Mouse (Mus musculus): Measurements from ENCODE around the gene Sema6d.

The Sema6d gene

DNA sequence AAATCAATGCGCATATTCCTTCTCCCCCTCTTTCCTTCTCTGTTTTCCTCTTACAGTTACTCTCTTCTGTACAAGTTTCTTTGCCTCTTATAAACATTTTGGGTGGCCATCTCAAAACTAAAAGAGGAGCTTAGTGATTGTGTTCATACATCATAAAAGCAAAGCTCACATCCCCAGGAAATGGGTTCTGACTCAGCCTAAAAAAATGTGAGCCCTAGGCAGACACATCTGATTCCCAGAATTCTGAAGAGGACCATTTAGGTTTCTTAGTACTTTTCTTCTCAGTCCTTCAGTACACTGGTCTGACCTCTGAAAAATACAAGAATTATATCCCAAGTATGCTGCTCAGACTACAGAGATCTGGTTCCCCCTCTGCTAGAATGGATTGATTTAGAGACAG, 78.6 kb downstream of the Sema6d start:
- DNase-seq (ENCODE audit: low read depth in 1 of 2, low spot score in 2 of 2) = no peak

DNA sequence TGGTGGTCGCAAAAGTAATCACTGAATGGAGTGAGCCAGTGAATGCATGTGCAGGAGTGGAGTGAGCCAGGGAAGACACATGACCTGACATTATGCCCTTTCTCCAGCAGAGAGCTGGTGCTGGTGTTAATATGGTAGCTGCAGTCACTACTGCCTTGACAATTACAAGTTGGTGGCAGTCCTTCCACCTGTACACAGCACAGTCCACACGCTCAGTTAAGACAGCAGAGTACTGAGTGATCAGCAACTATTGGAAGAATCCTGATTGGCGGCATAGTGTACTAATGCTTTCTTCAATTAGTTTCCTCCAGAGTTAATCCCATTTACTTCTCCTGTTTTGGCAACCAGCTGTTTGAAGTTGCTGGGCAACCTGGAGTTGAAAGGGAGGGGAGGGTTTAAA, 81.9 kb downstream of the Sema6d start:
- DNase-seq (ENCODE audit: low read depth in 1 of 2, low spot score in 2 of 2) = no peak

DNA sequence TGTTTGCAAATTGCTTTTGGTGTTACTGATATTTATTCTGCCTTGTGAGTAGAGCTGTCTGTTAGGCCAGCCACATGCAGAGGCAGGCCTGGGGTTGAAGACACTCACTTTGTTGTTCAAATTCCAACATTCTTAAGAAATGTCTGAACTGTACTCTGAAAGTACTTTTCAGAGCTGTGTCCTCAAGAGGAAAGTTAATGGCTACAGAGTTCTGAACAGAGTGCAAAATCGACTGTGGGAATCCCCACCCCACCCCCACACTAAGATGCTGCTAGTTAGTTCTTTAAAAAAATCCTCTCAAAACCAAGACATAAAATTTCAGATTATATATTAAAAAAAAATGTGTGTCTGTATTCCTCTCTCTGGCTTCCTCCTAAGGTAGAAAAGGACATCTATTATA, 86.5 kb downstream of the Sema6d start:
- DNase-seq (ENCODE audit: low read depth in 1 of 2, low spot score in 2 of 2) = no peak

DNA sequence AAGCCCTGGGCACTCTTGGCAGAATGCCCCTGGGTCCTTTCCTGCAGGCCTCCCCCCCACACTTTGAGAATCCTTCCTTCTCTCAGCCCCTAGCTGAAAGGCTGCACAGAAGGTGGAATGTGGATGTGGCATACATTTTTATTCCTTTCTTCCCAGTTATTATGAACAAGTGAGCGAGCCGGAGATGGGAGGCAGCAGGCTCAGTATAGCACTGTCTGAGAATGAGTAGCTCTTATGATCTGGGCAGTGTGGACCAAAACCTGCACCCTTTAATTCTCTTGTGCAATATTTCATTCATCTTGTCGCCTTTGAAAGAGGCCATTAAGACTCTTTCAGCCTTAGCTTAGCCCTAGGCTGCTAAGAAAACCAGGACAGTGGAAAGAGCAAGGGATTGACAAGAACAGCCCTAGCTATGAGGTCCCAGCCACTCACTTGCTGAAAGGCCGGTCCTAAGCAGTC, 87.0 kb downstream of the Sema6d start:
- no peak for DNase-seq (ENCODE audit: low read depth in 1 of 2, low spot score in 2 of 2)

DNA sequence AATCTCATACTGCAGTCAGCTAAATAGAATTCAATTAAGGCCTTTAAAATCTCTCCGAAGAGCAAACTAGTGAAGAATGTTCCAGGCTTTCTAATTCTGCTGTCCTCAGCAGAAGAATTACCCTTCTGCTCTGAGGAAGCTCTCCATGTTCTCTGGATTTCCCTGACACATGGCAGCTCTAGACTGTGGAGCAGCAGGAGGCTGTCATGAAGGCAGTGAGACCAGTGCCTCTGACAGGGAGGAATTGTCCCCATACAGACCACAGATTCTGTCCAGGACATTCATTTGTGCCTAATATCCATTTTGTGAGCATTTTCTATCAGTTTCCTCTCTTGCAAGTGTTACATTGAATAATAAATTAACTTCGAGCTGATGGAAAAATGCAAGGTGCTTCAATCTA, 99.5 kb downstream of the Sema6d start:
- DNase-seq (ENCODE audit: low read depth in 1 of 2, low spot score in 2 of 2) = no peak

DNA sequence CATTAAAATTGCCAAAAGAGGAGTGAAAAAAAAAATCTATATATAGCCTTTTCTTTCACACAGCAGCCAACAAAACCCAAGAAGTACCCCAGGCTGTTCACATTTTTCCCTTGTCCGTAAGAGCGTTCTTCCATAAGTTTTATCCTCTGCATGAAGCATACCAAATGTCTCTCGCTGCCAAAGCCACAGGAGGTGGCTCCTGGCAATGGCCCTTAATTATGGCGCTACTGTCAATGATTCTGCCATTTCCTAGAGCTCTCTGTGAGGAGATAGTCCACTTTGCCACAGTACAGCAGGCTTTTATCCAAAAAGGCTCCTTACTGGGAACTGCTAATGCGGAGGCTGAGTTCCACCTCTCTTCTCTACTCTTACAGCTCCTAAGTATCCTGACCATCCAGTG, 104.3 kb downstream of the Sema6d start:
- no peak for DNase-seq (ENCODE audit: low read depth in 1 of 2, low spot score in 2 of 2)

DNA sequence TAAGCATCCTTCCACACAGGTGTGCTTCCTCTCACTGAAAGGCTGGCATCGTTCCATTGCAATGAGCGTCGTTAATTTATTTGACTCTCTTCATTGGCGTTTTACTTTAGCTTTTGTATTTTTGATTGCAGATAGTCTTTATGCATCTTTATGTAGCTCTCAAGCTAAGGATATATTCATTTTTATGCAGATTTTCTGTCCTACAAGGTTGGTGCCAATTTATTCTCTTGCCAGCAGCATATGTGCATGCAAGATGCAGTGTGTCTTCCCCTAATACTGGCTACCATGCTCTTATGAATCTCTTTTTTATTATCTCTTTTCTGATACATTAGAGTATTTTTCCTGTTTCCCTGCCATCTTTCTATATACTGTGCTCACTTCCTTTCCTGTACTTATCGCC, 111.7 kb downstream of the Sema6d start:
- no peak for DNase-seq (ENCODE audit: low read depth in 1 of 2, low spot score in 2 of 2)

DNA sequence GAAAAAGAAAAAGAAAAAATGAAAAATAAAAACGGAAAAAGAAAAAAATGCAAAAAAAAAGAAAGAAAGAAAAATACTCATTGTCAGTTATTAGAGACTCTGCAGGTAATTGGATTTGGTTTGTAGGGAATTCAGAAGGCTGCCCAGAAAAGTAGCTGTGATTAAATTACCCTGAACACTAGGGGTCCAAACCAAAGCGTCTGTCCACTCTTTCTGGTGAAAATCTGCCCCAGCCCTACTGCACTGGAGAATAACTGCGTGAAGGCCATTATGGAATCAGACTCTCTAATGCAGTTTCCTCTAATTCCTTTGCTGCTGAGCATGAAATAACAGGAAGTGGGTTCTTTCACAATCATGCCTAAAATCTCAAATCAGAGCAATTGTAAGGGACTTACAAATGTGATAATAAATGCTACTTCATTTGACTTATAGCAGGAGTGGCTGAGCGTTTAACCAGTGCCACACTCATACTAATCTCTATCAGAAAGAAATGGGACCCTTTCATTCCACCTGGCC, 112.8 kb downstream of the Sema6d start:
- no peak for DNase-seq (ENCODE audit: low read depth in 1 of 2, low spot score in 2 of 2)

DNA sequence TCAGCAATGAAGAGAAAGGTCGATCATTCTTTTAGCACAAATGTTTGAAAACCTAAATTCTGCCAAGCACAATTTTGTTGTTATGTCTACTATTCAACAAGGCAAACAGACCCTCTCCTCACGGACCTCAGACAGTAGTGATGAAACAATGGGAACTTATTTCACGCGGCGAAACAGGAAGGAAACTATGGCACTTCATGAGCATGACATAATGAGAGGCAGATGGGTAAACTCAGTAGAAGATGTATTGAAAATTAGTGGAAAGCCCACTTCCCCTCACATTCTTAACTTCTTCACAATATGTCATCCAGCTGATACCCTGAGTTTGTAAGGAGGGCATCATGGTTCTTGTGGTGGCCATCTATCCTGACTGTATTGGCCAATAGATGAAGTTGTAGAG, 116.0 kb downstream of the Sema6d start:
- DNase-seq (ENCODE audit: low read depth in 1 of 2, low spot score in 2 of 2) = no peak

DNA sequence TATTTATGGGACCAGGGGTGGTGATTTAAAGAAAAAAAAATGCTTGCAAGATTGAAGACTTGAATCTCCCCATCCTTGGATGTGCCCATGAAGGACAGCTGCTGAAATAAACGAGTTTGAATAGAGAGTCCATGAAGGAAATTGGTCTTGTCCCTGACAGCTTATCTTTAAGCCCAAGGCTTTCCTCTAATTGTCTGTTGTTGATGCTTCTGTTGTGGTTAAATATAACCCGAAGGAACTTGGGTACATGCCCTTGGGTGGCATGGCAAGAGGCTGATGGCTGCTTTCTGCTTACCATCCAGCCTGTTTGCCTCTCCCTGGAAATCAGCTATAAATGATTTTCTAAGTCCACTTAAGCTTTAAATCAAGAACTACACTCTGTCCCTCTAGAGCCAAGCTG, 118.5 kb downstream of the Sema6d start:
- no peak for DNase-seq (ENCODE audit: low read depth in 1 of 2, low spot score in 2 of 2)

DNA sequence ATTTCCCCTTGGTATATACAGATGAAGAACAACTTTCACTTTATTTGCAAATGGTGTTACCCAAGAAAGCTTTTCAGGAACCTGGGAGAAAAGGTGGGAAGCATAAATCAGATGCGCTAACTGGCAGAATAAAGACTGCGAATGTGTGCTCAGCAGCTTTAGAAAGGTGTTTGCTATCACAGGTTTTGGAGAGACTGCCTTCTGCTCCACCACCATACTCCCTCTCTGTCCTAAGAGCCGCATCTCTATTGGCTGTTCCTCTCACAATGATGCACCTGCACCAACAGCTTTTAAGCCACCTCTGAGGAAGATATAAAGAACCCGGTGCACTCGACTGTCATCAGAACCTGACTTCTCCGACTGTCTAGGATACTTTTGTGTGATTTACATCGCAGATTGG, 133.8 kb downstream of the Sema6d start:
- DNase-seq (ENCODE audit: low read depth in 1 of 2, low spot score in 2 of 2) = no peak

DNA sequence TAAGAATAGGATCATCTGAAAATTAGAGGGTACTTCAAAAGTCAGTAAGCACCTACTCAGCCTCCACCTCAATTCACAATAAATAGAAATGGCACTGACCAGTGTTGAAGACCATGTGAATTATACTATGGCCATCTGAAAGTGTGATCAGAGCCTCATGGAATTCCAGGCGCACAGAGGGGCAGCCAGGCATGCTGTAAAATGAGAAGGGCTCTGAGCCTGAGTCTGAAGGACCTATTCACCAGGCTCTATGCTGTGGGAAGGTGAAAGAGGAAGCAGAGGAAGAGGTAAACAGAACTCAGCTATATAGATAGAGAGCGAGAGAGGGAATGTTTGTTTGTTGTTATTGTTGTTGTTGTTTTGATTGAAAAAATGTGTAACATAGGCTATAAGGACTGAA, 134.6 kb downstream of the Sema6d start:
- DNase-seq (ENCODE audit: low read depth in 1 of 2, low spot score in 2 of 2) = no peak

DNA sequence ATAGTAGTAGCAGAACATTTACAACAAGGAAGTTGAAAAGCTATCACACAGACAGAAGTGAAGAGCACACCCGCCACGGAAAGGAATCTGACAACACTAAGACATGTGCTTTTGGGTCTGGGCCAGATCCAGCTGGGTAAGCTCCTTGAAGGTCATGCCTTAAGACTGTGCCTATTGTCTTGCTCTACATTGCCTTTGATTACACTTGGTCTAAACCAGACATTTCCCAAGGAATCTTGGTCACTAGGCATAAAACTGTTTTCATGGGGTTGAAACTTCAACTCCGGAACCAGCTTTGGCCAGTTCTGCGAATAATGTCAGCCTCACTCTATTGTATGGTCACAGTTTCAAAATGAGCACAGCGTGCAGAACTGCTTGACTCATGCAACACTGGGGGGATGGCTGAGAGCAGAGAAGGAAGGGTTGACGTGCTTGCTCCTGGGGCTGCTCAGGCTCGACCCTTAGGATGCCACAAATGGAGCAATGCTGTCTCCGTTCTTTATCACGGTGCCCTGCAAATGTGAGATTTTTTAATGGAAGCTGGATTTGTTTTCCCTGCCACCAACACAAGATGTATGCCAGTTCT, 145.0 kb downstream of the Sema6d start:
- DNase-seq (ENCODE audit: low read depth in 1 of 2, low spot score in 2 of 2) = no peak

DNA sequence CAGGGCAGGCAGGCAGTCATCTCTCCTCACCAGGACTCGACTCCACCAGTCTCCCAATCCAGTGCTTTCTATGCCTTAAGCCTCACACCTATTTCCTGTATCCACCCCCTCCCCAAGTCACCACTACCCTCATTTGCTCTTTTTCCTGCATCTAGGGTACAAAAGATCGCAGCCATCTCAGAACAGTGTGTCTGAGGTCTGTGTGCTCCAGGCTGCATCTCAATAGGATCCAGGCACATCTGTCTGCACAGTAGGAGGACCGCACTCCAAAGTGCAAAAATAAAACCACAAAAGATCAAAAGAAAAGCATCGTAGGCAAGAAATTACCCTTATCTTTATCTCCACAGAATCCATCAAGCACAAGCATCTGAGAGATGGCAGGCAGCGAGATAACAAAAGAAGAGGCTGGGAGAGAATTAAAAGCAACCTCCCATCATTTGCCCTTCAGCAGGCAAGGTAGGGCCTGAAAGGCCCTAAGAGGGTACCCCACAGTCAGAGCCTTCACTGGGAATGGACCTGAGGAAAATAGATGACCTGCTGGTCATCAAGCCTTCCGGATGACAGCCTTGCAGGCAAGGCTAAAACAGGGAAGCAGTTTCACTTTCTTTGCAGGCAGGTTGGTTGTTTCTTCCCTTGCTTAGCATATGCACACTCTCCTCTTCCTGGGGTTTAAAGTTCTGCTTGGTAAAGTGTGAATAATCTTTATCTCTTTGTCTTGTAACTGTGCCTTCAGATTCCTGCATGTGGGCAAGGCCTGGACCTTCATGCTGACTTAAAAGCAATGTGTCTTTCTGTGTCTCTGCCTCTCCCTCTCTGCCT, 145.7 kb downstream of the Sema6d start:
- no peak for DNase-seq (ENCODE audit: low read depth in 1 of 2, low spot score in 2 of 2)

DNA sequence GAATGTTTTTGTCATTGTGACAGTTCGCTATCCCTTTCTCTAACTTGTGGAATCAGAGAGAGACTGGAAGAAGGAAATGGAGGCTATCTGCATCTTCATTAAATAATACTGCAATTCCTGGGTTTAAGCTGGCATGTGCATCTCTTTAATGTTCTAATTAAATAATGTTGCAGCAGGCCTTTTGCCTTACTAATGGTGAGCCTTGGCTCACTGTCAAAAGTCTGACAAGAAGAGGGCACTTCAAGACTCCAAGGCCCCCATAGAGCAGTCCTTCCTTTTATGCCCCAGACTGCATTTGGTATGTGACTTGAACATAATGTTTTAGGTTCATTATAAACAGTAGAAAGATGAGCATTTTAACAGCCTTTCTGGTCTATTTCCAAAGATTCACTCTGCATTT, 147.1 kb downstream of the Sema6d start:
- DNase-seq (ENCODE audit: low read depth in 1 of 2, low spot score in 2 of 2) = no peak

DNA sequence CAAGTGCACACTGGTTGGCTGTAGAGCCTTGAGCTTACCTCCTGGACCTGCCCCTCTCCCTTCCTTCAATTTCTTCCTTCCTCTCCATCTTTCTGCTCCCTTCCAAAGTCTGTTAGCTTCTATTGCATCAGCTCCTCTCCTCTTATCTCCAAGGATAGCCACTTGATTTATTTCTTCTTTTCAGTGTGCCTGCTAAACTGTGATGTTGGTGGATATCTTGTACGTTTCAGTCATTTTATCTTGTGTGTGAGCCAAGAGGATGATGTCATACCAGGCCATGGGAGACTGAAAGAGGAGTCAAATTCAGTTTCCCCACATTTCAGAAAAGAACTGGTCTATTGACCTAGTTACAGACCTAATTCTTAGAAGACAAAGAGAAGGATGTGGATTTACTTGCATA, 153.8 kb downstream of the Sema6d start:
- no peak for DNase-seq (ENCODE audit: low read depth in 1 of 2, low spot score in 2 of 2)

DNA sequence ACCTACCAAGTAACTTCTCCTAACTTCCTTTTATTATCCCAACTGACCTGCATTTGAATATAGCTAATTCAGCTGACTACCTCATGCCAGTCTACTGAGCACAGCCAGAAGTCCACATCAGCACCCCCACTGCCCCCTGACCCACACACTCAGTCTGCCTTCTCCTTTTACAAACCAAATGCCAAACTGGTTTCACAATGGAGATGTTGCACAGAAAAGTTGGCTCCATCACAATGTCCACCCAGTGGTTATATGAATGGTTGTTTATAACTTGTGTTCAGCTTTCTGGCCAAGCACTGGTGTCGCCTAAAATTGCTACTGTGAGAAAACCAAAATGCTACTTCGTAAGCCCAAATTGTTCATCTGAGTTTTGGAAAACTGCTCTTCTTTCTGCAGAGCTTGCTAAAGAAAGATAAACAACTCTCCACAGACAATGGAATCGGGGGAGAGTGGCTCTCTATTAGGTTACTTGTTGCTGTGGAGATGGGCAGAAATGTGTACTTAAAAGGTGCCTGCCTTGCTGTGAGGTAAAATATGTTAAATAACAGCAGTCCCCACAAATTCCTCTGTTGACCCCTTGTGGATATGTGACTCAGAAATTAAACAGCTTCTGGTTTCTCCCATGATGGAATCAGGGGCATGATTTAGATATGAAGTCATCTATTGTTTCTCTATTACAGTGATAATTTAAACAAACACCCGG, 154.9 kb downstream of the Sema6d start:
- DNase-seq (ENCODE audit: low read depth in 1 of 2, low spot score in 2 of 2) = no peak

DNA sequence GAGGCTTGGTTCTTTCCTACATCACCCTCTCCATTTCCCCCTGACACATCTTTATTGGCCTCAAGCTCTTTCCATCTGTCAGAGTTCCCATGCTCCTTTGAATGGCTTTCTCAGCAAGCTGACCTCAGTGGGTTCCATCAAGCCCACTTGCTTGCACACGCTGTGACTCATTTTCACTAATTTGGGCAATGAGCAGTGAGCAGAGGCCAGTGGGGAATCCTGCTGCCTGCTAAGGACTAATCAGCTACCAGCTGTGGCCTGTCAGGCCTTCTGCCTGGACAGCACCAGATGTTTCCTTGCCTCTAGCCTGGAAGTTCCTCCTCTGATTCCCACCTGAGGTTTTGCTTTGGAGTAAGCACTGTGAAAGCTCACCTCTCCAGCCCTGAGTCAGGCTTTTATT, 168.3 kb downstream of the Sema6d start:
- DNase-seq (ENCODE audit: low read depth in 1 of 2, low spot score in 2 of 2) = no peak

DNA sequence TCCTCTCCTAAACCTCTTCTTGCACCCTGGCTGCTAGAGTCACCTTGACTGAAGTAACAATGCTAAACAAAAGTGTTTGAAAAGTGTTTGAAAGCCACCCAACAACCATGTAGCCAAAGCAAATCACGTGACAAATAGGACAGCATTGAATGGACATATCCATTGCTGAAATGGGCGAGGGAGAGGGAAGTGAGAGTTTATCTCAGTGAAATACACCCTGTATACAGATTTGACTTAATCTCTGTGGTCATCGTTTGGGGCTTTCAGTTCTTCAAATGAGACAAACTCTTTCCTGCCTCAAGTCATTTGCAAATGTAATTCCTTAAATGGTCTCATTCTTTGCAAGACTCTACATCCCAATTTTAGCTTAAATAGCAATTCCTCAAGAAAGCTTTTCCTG, 174.5 kb downstream of the Sema6d start:
- DNase-seq (ENCODE audit: low read depth in 1 of 2, low spot score in 2 of 2) = no peak

DNA sequence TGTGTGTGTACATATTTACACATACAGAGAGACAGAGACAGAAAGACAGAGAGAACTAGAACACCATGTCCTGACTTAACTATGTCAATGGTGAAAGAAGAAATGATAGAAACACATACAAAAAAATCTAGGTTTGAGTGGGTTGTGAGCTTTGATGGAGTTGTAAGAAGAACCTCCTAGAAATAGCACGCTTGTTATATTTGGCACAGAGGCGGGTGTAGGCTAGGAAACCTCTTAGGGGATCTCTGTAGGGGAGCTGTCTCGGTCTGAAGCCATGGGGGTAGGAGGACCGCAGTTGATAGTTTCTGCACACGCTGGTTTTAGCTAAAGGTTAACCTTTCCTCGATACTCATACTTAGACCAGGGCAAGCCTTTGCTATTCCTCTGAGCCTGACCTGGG, 181.4 kb downstream of the Sema6d start:
- no peak for DNase-seq (ENCODE audit: low read depth in 1 of 2, low spot score in 2 of 2)

DNA sequence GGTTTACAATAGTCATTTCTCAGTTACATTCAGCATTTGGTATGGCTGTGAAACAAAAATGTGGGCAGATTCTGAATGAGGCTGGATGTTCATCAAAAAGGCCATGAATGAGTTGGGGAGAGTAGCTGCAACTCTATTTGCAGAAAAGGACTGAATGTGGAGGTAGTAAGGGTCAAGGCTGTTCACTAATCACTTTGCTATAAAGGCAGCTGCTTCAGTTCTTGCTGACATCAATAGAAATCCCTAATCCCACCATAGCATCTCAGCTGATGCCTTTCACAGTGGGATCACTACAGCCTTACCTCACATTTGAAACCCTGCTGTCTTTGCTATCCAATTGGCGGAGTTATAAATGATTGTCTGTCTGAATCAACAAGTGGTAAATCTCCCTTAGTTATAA, 187.7 kb downstream of the Sema6d start:
- DNase-seq (ENCODE audit: low read depth in 1 of 2, low spot score in 2 of 2) = no peak

DNA sequence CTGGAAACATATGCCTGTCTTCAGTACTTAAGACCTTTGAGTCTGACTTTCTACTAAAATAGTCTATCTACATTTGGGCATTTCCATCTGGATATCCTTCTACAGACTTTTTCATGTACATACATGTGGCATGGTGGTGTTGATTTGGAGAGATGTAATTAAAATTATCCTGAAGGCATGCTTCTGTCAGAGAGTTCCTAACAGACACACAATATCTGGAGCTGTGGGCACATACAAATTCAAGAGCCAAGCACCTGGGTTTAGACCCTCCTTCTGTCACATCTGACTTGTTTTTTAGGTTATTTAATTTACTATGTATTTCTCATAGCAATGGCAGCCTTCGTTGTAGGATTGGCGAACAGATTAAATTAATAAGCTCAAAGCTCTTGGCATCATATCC, 195.3 kb downstream of the Sema6d start:
- no peak for DNase-seq (ENCODE audit: low read depth in 1 of 2, low spot score in 2 of 2)
